Mouse (Mus musculus): ENCODE data around the gene Camk1g. TPM values are rescaled to one million over a fixed set of nuclear protein-coding genes. Genes with fewer than 3 reads are reported as not detected.

Camk1g gene
- total and polyA plus RNA-seq, 3 experiments = 0.29 TPM; not detected in 2

DNA sequence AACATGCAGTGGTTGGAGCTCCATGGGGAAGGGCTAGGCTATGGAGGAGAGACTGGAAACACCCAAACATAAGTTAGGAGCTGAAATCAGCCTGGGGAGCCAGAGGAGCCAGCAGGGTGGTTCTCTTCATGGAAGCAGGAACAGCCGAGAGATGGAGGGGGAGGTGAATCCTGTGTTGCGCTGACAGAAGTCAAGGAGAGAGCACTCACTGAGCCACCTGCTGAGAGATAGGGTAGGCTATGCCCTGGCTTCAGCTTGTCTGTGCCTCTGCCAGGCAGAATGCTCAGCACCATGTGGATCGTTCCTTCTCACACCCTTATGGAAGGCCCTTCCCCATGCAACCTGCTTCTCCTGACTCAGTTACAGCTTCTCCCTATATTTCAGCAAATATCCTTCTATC is 36.3 kb downstream of the Camk1g start:
- DNase-seq = no peak

DNA sequence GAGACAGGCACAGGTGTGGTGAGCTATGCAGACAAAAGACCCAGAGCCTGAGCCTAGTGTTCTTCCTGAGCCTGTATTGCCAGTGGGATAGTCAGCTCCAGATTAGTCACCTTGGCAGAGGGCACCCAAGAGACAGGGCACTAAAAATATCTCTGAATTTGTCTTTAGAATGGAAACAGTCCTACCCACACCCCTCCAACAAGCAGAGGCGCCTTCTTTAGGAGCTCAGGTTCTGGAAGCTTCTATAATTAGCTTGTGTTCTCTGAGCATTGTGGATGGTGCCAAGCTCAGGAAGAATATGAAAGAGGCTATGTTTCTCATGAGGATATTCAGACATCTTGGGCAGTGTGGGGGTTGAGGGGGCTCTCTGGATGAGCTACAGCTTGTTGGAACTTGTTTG is 37.4 kb downstream of the Camk1g start:
- DNase-seq = no peak

DNA sequence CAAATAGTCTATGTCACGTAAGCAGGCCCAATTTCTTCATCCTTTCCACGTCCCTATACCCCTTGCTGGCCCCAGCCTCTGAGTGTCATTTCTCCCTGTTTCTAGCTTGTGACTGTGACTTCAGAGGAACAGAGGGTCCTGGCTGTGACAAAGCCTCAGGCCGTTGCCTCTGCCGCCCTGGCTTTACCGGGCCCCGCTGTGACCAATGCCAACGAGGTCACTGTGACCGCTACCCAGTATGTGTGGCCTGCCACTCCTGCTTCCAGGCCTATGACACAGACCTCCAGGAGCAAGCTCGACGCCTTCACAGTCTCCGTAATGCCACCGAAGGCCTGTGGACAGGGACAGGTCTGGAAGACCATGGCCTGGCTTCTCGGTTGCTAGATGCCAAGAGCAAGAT is 38.1 kb downstream of the Camk1g start:
- no peak for DNase-seq

DNA sequence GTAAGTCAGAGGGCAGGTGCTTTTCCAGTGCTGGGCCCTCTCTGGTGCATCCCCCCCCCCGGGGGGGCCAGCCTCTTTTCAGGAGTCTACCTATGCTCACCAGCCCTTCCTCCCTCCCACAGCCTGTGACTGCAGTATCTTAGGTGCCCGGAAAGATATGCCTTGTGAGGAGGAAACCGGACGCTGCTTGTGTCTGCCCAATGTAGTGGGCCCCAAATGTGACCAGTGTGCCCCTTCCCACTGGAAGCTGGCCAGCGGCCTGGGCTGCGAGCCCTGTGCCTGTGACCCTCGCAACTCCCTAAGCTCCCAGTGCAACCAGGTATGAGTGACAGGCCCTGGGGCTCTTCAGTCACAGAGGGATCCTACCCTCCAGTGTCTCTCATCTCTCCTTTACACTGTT is 39.5 kb downstream of the Camk1g start:
- DNase-seq = no peak

DNA sequence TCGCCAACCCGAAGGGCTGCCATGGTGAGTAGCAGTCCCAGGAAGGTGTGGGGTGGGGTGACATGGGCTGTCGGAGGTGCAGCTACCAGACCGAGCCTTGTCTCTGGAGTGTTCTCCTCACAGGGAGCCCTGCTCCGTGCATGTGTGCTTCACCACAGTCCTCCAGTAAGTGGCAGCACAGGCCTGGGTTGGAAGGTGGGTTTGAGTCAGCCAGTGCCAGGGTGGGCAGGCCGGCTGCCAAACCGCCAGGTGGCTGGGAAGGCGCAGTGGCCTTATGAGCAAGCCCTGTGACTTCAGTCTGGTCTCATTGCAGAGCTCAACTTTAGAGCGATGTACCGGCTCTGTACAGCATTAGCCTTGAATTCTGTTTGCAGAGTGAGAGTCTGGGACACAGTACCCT is 39.9 kb downstream of the Camk1g start:
- peak; percentile 80 for DNase-seq

DNA sequence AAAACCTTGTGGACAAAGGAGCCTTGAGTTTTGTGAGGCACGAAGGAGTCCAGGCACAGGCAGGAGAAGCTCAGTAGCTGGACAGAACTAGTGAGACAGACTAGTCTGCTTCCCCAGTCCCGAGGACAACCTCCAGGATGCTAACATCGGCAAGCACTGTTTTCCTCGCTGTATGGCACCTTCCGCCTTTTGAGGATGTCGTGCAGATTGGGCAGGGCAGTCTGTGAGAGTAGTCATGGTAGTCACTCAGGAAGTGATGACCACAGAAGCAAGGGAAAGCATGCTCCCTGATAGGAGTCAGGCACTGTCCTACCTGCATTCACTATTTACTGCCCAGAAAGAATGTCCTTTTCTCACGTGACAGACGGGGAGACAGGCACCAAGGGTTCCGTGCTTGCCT is 40.5 kb downstream of the Camk1g start:
- DNase-seq = no peak

DNA sequence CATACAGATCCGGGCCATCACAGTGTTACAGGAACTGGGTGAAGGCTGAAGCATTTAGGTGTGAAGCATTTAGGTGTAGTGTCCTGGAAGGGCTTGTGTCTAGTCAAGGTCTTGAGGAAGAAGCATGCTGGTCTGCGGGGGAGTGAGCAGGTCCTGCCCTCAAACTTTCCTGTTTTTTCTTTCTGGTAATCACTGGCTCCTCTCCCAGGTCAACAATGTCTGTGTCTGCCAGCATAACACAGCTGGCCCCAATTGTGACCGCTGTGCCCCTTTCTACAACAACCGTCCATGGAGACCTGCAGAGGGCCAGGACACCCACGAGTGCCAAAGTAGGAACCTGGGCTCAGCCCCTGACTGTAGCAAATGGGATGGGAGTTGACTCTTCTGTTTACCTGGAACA is 42.4 kb downstream of the Camk1g start:
- DNase-seq = no peak

DNA sequence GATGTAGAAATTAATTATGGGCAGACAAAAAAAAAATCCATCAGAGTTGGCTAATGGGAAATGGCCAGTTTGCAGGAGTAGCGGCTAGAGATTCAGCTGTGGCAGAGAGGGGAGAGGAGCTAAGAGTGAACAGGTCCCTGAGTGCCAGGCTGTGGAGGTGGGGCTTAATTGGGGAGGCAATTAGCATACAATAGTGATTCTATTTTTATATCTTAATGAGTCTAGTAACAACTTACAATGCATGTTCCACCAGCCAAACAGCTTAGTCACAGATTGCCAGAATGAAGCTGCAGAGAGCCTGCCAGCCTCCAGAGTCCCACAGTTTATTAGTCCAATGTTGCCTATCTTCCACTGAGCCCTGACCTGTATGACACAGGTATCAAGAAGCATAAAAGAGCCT is 42.9 kb downstream of the Camk1g start:
- no peak for DNase-seq

DNA sequence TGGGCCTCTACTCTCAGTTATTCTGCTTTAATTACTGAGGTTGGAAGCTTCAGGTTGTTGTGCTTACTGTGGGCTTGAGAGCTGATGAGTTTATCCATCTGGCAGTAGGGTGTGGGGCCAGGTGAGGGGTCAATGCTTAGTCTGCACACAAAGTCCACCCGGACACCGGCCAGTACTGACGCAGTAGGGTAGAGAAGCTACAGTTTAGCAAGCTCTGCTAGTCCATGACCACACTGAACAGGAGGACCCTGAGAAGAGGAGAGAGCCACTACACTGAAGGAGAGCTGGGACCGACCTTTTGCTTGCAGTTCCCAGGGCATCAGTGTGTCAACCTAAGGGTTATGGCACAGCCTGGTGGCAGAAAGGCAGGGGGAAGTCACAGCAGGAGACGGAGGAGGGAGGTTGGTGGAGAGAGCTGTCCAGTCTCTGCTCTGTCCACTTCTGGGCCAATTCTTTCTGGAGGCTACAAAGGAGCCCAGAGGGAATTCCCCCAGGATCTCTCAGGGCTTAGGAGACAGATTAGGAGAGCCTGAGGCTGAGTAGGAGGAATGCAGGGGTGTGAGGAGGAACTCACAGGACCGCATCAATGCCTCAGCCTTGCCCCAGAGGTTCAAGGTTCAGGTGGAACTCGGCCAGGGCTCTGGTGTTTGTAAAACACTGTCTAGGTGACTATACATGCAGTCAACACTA is 43.5 kb downstream of the Camk1g start:
- peak; percentile 33 for DNase-seq

DNA sequence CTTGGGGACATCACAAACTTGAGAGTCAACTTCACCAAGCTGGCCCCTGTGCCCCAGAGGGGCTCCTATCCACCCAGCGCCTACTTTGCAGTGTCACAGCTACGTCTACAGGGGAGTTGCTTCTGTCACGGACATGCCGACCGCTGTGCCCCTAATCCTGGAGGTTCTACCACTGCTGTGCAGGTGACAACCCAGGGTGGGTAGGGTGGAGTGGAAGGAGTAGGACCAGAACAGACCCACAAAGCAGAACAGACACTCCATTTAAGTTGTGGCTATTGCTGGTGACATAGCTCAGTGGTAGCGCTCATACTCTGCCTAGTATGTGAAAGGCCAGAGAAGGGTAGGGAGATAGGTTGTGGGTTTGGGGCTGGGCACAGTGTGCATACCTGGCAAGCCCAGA is 44.2 kb downstream of the Camk1g start:
- no peak for DNase-seq

DNA sequence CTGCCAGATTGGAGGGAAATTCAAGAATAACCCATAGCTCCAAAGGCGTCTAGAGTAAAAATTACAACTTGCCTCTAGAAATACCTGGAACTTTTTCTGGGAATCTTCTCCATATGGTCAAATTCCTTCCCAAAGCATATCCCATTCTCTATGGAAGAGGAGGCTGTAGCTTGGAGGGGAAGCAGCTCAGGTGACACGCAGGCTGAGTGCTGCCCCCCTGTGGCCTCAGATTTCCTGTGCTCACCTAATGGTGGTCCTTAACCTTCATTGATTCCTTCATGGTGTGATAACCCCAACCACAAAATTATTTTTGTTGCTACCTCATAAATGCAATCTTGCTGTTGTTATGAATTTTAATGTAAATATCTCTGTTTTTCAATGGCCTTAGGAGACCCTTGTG is 45.9 kb downstream of the Camk1g start:
- peak; percentile 28 for DNase-seq

DNA sequence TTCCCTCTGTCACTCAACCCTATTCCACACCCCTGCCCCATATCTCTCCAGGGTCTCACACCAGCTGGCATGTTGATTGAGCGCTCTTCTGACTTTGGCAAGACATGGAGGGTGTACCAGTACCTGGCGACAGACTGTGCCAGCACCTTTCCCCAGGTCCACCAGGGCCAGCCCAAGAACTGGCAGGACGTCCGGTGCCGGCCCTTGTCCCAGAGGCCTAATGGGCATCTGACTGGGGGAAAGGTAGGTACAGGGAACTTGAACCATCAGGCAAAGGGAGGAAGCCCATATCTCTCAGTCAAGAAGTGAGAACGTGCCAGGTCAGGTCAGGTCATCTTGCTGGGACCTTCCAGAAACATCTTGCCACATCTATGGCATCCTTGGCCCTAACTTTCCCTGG is 46.4 kb downstream of the Camk1g start:
- DNase-seq = peak; percentile 41

DNA sequence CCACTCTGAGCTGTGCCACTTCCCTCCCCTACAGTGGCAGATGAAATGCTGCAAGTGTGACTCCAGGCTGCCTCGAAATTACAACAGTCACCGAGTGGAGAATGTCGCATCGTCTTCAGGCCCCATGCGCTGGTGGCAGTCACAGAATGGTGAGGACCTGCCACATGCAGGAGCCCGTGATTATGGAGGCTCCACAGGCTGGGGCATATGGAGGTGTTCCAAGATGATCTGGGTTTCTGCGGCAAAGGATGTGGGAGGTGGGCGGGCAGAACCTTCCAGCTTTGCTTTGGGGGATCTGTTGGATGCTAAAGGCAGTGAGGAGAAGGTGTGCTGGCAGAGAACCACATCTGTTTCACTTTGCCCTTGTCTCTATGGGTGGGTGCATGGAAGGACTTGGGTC is 49.7 kb downstream of the Camk1g start:
- no peak for DNase-seq

DNA sequence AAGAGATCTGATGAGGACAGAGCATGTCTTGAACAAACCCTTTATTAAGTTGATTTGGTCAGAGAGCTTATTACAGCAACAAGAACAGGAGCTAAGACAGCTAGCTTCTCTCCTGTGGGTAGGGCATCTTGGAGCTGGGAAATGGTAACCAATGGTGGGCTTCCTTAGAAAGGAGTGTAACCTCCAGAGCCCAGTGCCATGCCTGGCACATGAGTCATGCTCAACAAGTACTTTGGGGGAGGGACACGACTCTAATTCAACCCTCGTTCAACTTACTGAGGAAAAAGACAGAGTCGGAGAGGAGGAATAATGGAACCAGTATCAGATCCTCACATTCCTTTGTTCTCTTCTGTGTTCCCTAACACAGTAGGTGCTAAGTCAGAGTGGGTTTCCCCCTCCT is 50.4 kb downstream of the Camk1g start:
- DNase-seq = no peak

DNA sequence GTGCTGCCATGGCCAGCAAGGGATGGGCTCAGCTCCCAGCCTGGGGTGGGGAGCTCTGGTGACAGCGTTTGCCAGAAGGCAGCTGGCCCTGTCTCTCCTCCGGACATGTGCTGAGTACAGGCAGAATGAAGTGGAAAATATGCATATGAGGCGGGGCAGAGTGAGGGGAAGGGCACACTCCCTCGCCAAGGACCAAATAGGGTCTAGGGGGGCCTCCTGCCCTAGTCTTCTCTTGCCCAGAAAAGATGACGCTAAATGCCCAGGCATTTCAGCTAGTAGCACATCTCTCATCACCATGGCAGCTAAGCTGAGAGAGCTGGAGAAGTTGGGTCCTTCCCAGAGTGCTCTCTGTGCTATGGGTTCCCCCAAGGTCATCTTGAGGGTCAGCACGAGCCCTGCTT is 52.9 kb downstream of the Camk1g start:
- peak; percentile 64 for DNase-seq

DNA sequence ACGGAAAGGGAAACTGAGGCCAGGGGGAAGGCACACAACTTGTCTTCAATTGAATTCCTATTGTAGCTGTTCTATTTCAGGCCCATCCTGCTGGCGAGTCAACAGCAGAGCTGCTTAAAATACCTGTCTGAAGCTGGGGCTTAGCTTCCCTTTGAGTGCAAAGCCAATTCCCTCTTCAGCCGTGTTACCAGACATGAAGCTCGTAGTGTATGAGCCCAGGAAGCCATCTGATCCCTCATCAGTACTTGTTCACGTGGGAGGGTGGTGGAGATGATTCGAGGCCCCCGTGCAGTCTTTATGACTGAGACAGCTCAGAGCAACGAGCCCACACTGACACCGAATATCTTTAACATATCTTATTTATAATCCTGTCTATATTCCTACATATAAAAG is 53.7 kb downstream of the Camk1g start:
- DNase-seq = no peak

DNA sequence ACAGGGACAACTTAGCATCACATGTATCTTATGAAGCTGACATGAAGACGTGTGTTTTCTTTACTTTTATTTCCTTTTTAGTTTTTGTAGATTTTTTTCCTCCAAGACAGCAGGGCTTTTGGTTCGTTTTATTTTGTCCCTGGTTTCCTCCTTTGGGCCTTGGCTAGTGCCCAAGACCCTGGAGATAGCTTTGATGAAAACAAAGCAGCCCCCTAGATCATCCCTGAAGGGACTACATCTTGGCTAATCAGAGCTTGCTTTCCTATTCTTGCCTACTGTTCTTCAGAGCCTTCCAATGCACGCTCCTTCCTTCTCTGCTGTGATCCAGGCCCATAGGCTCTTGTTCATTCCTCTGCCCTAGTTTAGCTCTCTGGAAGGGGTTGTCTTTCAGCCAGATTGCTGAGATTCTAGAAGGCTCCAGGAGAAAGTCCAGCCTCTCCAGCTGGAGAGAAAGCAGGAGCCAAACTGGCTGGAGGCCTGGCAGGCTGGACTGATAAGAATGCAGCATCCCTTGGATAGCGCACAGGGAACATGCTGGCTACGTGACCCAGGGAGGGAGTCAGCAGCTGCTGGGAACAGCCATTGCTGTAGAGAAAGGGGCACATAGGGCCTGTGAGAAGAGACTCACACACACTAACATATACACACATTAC is 54.3 kb downstream of the Camk1g start:
- DNase-seq = peak; percentile 73

DNA sequence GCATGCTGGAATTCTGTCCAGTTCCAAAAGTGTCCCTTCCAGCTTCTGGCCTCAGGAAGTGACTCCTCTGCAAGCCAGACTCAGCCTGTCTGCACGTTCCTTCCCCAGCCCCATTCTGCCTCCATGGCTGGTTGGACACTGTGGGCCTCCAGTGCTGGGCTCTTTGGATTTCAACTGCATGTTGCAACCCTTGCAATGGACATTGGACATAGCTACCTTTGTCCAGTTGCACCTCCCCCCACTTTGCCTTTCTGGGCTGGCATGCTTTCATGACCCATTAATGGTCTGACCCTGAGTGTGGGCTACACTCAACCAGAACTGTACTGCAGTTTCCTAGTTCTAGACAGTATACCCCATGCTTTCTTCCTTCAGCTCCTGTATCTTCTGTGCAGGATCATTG is 58.5 kb downstream of the Camk1g start:
- DNase-seq = peak; percentile 35

DNA sequence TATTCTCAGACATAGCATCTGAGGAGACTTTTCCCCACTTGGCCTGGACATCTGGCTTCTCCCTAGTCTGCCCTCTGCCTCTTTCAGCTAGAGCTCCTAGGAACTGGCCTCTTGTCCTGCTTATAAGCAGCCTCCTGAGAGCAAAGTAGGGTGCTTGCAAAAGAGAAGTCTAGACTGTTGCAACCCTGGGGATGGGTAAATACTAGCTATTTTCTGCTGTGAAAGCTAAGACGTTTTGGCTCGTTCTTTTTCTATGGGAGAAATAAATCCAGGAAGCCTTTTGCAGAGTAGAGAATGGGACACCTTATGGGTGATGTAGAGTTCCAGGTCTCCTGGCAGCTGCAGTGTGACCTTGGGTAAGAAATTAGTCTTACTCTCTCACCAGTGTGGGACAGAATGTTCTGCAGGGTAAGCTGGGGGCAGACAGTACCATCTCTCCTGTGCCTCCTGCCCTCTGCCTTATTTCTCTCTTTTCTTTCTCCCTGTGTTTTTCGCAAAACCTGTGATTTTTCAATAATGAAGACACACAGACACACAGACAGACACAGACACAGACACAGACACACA is 59.5 kb downstream of the Camk1g start:
- no peak for DNase-seq

DNA sequence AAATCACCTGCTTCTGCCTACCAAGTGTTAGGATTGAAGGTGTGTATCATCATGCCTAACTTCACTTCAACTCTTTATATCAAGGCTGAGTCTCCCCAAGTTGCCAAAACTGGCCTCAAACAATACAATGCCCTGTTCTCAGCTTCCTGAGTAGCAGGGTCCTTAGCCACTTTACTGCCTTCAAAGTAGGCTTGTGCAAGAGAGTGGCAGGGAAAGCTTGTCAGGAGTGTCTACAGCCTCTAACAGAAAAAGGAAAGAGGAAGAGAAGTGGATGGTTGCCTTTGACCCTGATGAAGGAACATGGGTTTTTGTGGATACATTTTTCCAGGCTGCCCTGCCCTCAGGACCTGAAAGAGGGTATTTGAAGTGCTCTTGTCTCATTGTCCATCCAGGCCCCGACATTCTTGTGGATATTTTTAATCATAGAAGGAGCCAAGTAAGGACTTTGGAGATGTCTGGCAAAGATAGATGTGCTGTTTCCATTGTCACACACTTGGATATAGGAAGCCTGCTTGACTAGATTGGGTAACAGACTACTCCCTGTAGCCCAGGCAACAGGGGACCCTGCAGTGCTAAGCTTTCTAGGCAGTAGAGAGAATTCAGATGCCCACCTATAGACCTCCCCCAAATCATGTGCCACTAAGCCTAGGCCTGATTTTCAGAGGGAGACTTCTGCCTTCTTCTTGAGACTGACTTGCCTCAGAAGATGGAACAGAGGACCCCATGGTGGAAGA is 60.1 kb downstream of the Camk1g start:
- no peak for DNase-seq

DNA sequence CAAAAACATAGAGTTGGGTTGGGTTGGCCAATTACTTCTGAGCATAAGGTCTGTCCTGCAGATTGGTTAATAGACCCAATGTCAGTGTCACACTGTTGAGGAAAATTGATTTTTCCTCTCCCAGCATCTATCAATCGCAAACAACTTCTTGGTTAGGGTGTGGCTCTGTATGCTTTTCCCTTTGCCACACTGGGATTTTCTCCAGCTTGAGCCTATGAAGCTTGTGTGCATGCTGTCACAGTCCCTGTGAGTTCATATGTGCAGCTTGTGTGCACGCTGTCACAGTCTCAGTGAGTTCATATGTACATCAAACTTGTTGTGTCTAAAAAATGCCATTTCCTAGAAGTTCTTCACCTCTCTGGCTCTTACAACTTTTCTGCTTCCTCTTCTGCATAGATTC is 63.3 kb downstream of the Camk1g start:
- DNase-seq = no peak

DNA sequence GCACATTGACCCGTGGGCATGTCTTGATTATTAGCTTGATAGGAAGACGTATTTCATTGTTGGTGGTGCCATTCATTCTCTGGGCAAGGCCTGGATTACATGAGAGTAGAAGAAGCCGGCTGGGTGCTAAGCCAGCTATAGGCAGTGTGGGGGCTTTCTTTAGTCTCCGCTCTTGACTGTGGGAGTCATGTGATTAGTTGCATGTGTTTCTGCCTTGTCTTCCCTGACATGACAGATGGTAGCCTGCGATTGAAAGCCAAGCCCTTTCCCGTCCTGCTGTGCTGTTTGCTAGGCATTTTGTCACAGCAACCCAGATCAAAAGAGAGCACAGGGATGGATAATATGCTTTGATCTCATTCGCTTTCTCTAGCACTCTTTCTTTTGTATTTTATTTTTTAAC is 64.7 kb downstream of the Camk1g start:
- no peak for DNase-seq

DNA sequence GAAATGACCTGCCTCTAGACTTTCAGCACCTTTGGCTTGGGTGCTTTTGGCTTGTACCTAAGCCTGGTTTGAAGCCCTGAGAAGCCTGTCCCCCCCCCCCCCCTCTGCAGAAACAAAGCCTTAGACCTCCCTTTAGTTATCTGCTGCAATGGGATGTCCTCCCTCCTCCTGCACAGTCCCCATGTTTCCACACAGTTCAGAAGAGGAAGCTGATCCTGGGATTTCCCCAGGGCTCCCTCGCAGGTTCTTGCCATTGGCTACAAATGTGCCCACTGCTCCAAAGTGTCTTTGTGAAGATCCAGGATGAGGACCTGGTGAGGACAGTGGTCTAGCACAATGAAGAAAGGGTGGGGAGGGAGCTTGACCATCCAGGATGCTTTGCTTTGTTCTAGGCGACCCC is 67.0 kb downstream of the Camk1g start:
- DNase-seq = no peak

Data from adrenal gland, adult 2 months (tissue).